Mouse (Mus musculus): ENCODE results near the gene Cers2. TPM values are rescaled to one million over a fixed set of nuclear protein-coding genes. Genes with fewer than 3 reads are reported as not detected.
A peak's percentile ranks its signal among the peaks of the same experiment; 100 is the strongest.
"Not testable (repeated sequence)": the region's sequence is repeated elsewhere in the genome, so short reads cannot be mapped to it uniquely, and the experiment has no call there.

The Cers2 gene
- polyA plus RNA-seq, 1 experiment from 2014 or later, result 125 TPM

DNA sequence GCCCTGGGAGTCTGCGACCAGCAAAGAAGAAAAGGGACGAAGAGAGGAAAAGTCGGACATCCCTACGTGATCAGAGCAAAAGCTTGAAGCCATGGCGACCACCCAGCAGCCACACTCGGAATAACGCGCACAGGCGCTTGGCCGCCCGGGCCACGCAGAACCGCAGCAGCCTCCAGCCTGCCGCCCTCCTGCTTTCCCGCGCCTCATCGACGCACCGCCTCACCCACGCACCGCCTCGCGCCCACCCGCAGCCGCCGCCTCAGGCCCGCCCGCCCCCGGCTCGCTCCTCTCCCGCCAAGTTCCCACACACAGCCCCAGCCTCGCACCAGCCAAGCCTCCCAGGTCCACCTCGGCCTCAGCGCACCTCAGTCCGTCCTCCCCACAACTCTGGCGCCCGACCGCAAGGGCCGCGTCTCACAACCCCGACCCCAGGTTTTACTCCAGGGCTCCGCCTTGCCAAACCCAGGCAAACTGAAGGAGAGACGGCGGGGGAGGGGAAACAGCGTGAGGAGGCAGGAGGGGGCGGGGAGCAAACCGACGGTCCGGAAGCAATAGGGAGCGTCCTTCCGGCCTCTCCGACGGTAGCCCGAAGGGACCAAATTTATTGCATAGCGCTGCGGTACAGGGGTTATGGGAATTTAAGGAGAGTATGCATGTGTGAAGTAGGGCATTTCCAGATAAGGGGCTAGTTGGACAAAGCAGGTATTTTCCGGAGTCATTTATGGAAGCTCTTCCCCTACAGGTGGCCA, 42.3 kb downstream of the Cers2 start, which contains the start of gene Setdb1:
Gene Setdb1, minus strand, starts transcription at position 502 of the 749 bp plus-strand sequence.
- H3K27me3 ChIP-seq (ENCODE audit: insufficient read depth, low read length); H3K27ac ChIP-seq (ENCODE audit: low read depth); H3K9me3 ChIP-seq (ENCODE audit: low read length); H3K4me1 ChIP-seq (ENCODE audit: insufficient read depth); H3K36me3 ChIP-seq (replicated peaks; ENCODE audit: insufficient read depth, low read length): not testable (repeated sequence)
- Histone ChIP-seq H3K4me2 (ENCODE audit: low read depth, low read length) (peak within 1 kb of the TSS; percentile 72), H3K9ac (replicated peaks) (peak within 1 kb of the TSS; percentile 64), H3K4me3 (ENCODE audit: low read depth, low read length) (peak within 1 kb of the TSS; percentile 59)
- ATAC-seq, result peak; percentile 96
- peak; percentile 95 for DNase-seq
- TF ChIP-seq EP300 (IDR thresholded peaks at IDR 0.05; ENCODE audit: low read depth), result peak; percentile 57; the same call in 1 of the 2 replicates
- WGBS (ENCODE audit: insufficient replicate concordance), result under 1% methylated on average over 27 of the region's 57 CpGs

DNA sequence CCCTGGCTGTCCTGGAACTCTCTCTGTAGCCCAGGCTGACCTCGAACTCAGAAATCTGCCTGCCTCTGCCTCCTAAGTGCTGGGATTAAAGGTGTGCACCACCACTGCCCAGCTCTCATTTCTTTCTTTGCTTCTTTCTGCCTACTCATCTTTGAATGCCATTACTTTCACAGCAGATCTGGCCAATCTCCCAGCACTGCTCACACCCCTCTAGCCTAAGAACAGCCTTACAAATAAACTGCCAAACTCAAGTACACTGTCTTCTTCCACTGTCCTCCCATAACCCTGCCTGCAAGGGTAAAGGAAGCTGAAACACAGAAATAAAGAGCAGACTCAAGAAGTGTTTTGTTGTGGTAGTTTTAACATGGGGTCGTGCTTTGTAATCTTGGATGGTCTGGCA, 43.2 kb downstream of the Cers2 start:
- no peak for DNase-seq
- Histone ChIP-seq H3K4me2 (ENCODE audit: low read depth, low read length) (no peak overlapping the region), H3K4me3 (ENCODE audit: low read depth, low read length) (no peak overlapping the region), H3K27me3 (ENCODE audit: insufficient read depth, low read length) (no peaks in the 10 kb centered on the region), H3K9ac (replicated peaks) (no peak overlapping the region), H3K27ac (ENCODE audit: low read depth) (no peak overlapping the region), H3K9me3 (ENCODE audit: low read length) (no peaks in the 10 kb centered on the region), H3K36me3 (replicated peaks; ENCODE audit: insufficient read depth, low read length) (peaks cover 5% of the 10 kb centered on the region), H3K4me1 (ENCODE audit: insufficient read depth) (0 out of 2 replicates have a peak, but pooled peaks cover 2% of the 10 kb centered on the region)
- WGBS (ENCODE audit: insufficient replicate concordance), result 86% methylated on average over 2 of the region's 2 CpGs
- TF ChIP-seq CTCF (IDR thresholded peaks at IDR 0.05; ENCODE audit: low read depth) (no peak), EP300 (IDR thresholded peaks at IDR 0.05; ENCODE audit: low read depth) (no peak)
- ATAC-seq, result no peak

- H3K27me3 ChIP-seq (ENCODE audit: insufficient read depth, low read length); ATAC-seq; H3K4me3 ChIP-seq (ENCODE audit: low read depth, low read length); H3K4me1 ChIP-seq (ENCODE audit: insufficient read depth); H3K9ac ChIP-seq (replicated peaks); H3K27ac ChIP-seq (ENCODE audit: low read depth); DNase-seq; H3K4me2 ChIP-seq (ENCODE audit: low read depth, low read length); H3K36me3 ChIP-seq (replicated peaks; ENCODE audit: insufficient read depth, low read length); H3K9me3 ChIP-seq (ENCODE audit: low read length): not testable (repeated sequence)
- peak; percentile 48; the same call in 1 of the 2 replicates for TF ChIP-seq EP300 (IDR thresholded peaks at IDR 0.05; ENCODE audit: low read depth)
- 66% methylated on average over 3 of the region's 3 CpGs for WGBS (ENCODE audit: insufficient replicate concordance)
Measured at GRCm38 (mm10) chr3:95360276-95360675, 45.7 kb downstream of the Cers2 start.

DNA sequence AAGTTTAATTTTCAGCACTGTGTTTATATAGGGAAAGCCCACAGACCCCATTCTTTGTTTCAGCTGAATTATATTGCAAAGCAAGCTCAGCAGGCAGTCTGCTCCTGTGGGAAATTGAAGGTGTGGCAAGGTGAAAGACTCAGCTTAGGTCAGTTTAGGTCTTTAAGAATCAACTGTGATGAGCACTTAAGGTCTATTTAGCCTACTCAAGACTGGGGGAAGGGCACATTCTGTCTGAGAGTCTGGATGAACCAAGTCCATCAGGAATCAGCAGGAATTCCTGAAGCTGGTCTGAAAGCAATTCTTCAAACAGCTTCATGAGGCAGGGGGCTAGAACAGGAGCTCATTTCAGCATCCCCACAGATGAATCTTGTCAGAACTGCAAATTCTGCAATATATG, 55.5 kb downstream of the Cers2 start:
- no peak for TF ChIP-seq EP300 (IDR thresholded peaks at IDR 0.05; ENCODE audit: low read depth)
- no peak for TF ChIP-seq CTCF (IDR thresholded peaks at IDR 0.05; ENCODE audit: low read depth)
- Histone ChIP-seq H3K4me2 (ENCODE audit: low read depth, low read length) (no peak overlapping the region), H3K4me3 (ENCODE audit: low read depth, low read length) (no peak overlapping the region), H3K36me3 (replicated peaks; ENCODE audit: insufficient read depth, low read length) (no peaks in the 10 kb centered on the region), H3K4me1 (ENCODE audit: insufficient read depth) (no peaks in the 10 kb centered on the region), H3K27me3 (ENCODE audit: insufficient read depth, low read length) (no peaks in the 10 kb centered on the region), H3K9me3 (ENCODE audit: low read length) (no peaks in the 10 kb centered on the region), H3K9ac (replicated peaks) (no peak overlapping the region), H3K27ac (ENCODE audit: low read depth) (no peak overlapping the region)
- DNase-seq (no peak), ATAC-seq (no peak)

Other genes starting within 250 kb of the Cers2 start
- 6.4 and 7.1 TPM in 2 replicates for gene Pip5k1a, start 207.9 kb upstream of the Cers2 start, polyA plus RNA-seq (2015; fragmentation: Nextera tagmentation; extraction: Ambion mirVana)
- 27.4 and 27.9 TPM in 2 replicates for gene Vps72, start 203.8 kb upstream of the Cers2 start, polyA plus RNA-seq (2015; fragmentation: Nextera tagmentation; extraction: Ambion mirVana)
- 0.19 and 1.5 TPM in 2 replicates for gene Tmod4, start 190.3 kb upstream of the Cers2 start, polyA plus RNA-seq (2015; fragmentation: Nextera tagmentation; extraction: Ambion mirVana)
- 19.3 and 23.7 TPM in 2 replicates for gene Scnm1, start 180.8 kb upstream of the Cers2 start, polyA plus RNA-seq (2015; fragmentation: Nextera tagmentation; extraction: Ambion mirVana)
- gene Lysmd1, start 180.7 kb upstream of the Cers2 start, polyA plus RNA-seq (2015; fragmentation: Nextera tagmentation; extraction: Ambion mirVana), result 6.7 and 7.0 TPM in 2 replicates
- 13.0 and 13.1 TPM in 2 replicates for gene Tnfaip8l2, start 172.4 kb upstream of the Cers2 start, polyA plus RNA-seq (2015; fragmentation: Nextera tagmentation; extraction: Ambion mirVana)
- gene Sema6c, start 154.3 kb upstream of the Cers2 start, polyA plus RNA-seq (2015; fragmentation: Nextera tagmentation; extraction: Ambion mirVana), result 0.28 and 0.71 TPM in 2 replicates
- 2.5 and 3.9 TPM in 2 replicates for gene Gabpb2, start 96.9 kb upstream of the Cers2 start, polyA plus RNA-seq (2015; fragmentation: Nextera tagmentation; extraction: Ambion mirVana)
- gene Cdc42se1, start 86.1 kb upstream of the Cers2 start, polyA plus RNA-seq (2015; fragmentation: Nextera tagmentation; extraction: Ambion mirVana), result 31.7 and 32.3 TPM in 2 replicates
- gene Mllt11, start 82.6 kb upstream of the Cers2 start, polyA plus RNA-seq (2015; fragmentation: Nextera tagmentation; extraction: Ambion mirVana), result 2.0 and 2.3 TPM in 2 replicates
- 0.08 TPM in 1 of 2 replicates, not detected in the other for gene Gm128, start 73.2 kb upstream of the Cers2 start, polyA plus RNA-seq (2015; fragmentation: Nextera tagmentation; extraction: Ambion mirVana)
- gene Bnipl, start 63.6 kb upstream of the Cers2 start, polyA plus RNA-seq (2015; fragmentation: Nextera tagmentation; extraction: Ambion mirVana), result not detected in 2 replicates
- gene Mindy1, start 33.4 kb upstream of the Cers2 start, polyA plus RNA-seq (2015; fragmentation: Nextera tagmentation; extraction: Ambion mirVana), result 41.4 and 42.8 TPM in 2 replicates
- 10.6 and 10.7 TPM in 2 replicates for gene Prune1, start 32.7 kb upstream of the Cers2 start, polyA plus RNA-seq (2015; fragmentation: Nextera tagmentation; extraction: Ambion mirVana)
- 1.2 TPM in 2 replicates for gene Anxa9, start 7.6 kb upstream of the Cers2 start, polyA plus RNA-seq (2015; fragmentation: Nextera tagmentation; extraction: Ambion mirVana)
- 6.3 and 6.6 TPM in 2 replicates for gene Setdb1, start 42.4 kb downstream of the Cers2 start, polyA plus RNA-seq (2015; fragmentation: Nextera tagmentation; extraction: Ambion mirVana)
- gene 4930558C23Rik, start 88.0 kb downstream of the Cers2 start, polyA plus RNA-seq (2015; fragmentation: Nextera tagmentation; extraction: Ambion mirVana), result not detected in 2 replicates
- 7.9 and 9.4 TPM in 2 replicates for gene Arnt, start 119.6 kb downstream of the Cers2 start, polyA plus RNA-seq (2015; fragmentation: Nextera tagmentation; extraction: Ambion mirVana)
- gene Ctsk, start 184.5 kb downstream of the Cers2 start, polyA plus RNA-seq (2015; fragmentation: Nextera tagmentation; extraction: Ambion mirVana), result 2.0 and 2.3 TPM in 2 replicates
- gene Ctss, start 212.0 kb downstream of the Cers2 start, polyA plus RNA-seq (2015; fragmentation: Nextera tagmentation; extraction: Ambion mirVana), result 89.4 and 92.8 TPM in 2 replicates
- gene Hormad1, start 244.9 kb downstream of the Cers2 start, polyA plus RNA-seq (2015; fragmentation: Nextera tagmentation; extraction: Ambion mirVana), result not detected in 2 replicates

Measured in liver, postnatal 0 days (tissue).